Mouse (Mus musculus) hindbrain, embryonic 14.5 days (tissue): Measurements from ENCODE around the gene Nop9. TPM values are rescaled to one million over a fixed set of nuclear protein-coding genes. Genes with fewer than 3 reads are reported as not detected.
A peak's percentile ranks its signal among the peaks of the same experiment; 100 is the strongest.

ENCODE experiments used
- ATAC-seq: fragments of 200-750 bp; cut with Nextera tagmentation; 2 replicates; pipeline ENCODE4 v1.8.0; 2017; ENCODE audit warnings: moderate number of reproducible peaks, mild to moderate bottlenecking, moderate TSS enrichment, moderate library complexity; ENCODE audit not compliant: low FRiP score
- DNase-seq: peaks from one replicate; pipeline ENCODE4 v3.0.0-alpha.2; 2015; ENCODE audit warnings: low spot score
- H3K27ac ChIP-seq: fragments of 300-500 bp; sonication (generic); 2 replicates; pipeline ENCODE4 v1.5.1; 2014; ENCODE audit warnings: mild to moderate bottlenecking, moderate library complexity
- H3K27me3 ChIP-seq: fragments of 300-500 bp; sonication (generic); 2 replicates; pipeline ENCODE4 v1.6.1; 2014; ENCODE audit warnings: mild to moderate bottlenecking, low read length, mixed read lengths; ENCODE audit not compliant: control insufficient read depth, insufficient read depth
- H3K36me3 ChIP-seq: fragments of 300-500 bp; sonication (generic); replicated peaks from 2 replicates; pipeline ENCODE4 v1.6.1; 2014; ENCODE audit not compliant: control insufficient read depth, insufficient read depth
- H3K4me1 ChIP-seq: fragments of 300-500 bp; sonication (generic); replicated peaks from 2 replicates; pipeline ENCODE4 v1.6.1; 2014; ENCODE audit warnings: antibody characterized with exemption, low read length, mixed read lengths; ENCODE audit not compliant: control insufficient read depth, insufficient read depth
- H3K4me2 ChIP-seq: fragments of 300-500 bp; sonication (generic); replicated peaks from 2 replicates; pipeline ENCODE4 v1.6.1; 2014; ENCODE audit warnings: mild to moderate bottlenecking, moderate library complexity
- H3K4me3 ChIP-seq: fragments of 300-500 bp; sonication (generic); replicated peaks from 2 replicates; pipeline ENCODE4 v1.5.1; 2014; ENCODE audit warnings: mild to moderate bottlenecking, low read length
- H3K9ac ChIP-seq: fragments of 300-500 bp; sonication (generic); 2 replicates; pipeline ENCODE4 v1.6.1; 2014
- H3K9me3 ChIP-seq: fragments of 300-500 bp; sonication (generic); 2 replicates; pipeline ENCODE4 v1.6.1; 2016; ENCODE audit warnings: low read length; ENCODE audit not compliant: control insufficient read depth
- WGBS: fragments of 180-500 bp; shearing (Covaris S2); extraction: QIAGEN DNeasy Blood & Tissue Kit; methylation state at CpG from one replicate; pipeline ENCODE4 v1.1.7; 2014; 5-methylcytosine and 5-hydroxymethylcytosine counted together
- polyA plus RNA-seq: library from polyadenylated mRNA; unstranded; fragments of >200 nt; fragmentation: Nextera tagmentation; extraction: Ambion mirVana; gene quantifications from 2 replicates; pipeline ENCODE4 v1.2.1, GENCODE M21; 2014

The Nop9 gene
- polyA plus RNA-seq, 1 experiment from 2014 or later, result 31.4 TPM

DNA sequence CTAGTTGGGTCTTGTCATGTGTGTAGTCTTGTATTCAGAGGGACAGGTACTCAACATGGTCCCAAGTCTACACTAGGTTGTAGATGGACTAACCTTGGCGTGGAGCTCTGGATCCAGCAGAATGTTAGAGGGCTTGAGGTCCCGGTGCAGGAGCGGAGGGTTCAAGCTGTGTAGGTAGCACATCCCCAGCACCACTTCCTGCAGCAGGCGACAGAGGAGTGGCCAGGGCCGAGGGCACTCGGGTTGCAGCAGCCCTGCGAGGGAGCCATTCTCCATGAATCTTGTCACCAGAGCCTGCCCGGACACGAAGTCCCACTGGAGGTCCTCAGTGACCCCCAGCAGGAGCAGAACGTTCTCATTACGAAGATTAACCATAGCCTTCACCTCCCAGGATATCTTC lies 42.2 kb downstream of the Nop9 start:
- H3K4me2 ChIP-seq, result no peak overlapping the region
- no peak for DNase-seq
- 31% methylated on average over 11 of the region's 11 CpGs for WGBS

DNA sequence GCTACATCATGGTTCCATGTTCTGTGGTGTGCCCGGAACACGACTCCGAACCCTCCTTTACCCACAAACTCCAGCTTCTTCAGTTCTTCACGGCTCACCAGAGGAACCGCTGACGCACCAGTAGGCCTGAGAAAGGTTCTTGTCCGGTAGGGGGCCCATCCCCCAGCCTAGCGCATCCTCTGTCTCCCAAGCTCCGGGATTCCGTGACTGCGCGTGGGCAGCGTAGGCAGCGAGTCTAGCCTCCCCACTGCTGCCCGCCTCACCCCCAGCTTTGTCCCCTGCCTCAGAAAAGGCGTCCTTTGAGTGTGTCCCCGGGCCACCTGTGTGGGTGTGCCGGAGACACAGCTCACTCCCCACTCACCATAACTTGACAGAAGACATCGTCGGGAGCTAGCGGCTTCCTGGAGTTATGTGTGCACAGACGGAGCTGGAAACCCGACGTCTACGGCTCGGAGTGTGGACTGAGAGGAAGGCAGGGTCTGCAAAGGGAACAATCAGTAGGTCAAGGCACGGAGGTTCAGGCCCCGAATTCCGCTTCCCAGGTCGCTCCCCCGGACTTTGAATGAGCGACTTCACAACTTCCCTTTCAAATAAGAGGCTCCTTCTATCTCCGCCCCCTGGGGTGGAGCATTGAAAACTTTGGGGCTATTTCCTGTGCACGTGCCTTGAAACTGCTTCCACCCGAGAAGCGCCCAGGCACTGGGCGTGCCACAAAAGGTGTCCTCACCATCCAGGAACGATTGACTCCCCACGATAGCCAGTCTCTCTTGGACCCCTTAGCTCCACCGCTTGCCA lies 43.0 kb downstream of the Nop9 start, which contains the start of gene Ripk3:
Gene Ripk3 (minus strand): TSS at position 610 of the 795 bp plus-strand sequence.
- Histone ChIP-seq H3K9me3 (no peaks in the 10 kb centered on the region), H3K4me2 (peak within 1 kb of the TSS; percentile 38), H3K36me3 (no peaks in the 10 kb centered on the region), H3K4me3 (peak within 1 kb of the TSS; percentile 19), H3K9ac (no peak within 1 kb of the TSS), H3K27me3 (peaks cover 76% of the 10 kb centered on the region), H3K4me1 (peaks cover 2% of the 10 kb centered on the region; the same call in 1 of the 2 replicates), H3K27ac (no peak within 1 kb of the TSS)
- no peak for DNase-seq
- no peak for ATAC-seq
- 7% methylated on average over 40 of the region's 40 CpGs for WGBS

More for the DNA sequence above, 42.2 kb downstream of the Nop9 start:
- no peak for ATAC-seq
- H3K27ac ChIP-seq, result no peak overlapping the region
- no peaks in the 10 kb centered on the region for H3K36me3 ChIP-seq
- no peaks in the 10 kb centered on the region for H3K9me3 ChIP-seq
- H3K4me1 ChIP-seq, result peaks cover 4% of the 10 kb centered on the region; the same call in 1 of the 2 replicates
- H3K27me3 ChIP-seq, result peaks cover 83% of the 10 kb centered on the region
- no peak overlapping the region for H3K4me3 ChIP-seq
- H3K9ac ChIP-seq, result no peak overlapping the region

DNA sequence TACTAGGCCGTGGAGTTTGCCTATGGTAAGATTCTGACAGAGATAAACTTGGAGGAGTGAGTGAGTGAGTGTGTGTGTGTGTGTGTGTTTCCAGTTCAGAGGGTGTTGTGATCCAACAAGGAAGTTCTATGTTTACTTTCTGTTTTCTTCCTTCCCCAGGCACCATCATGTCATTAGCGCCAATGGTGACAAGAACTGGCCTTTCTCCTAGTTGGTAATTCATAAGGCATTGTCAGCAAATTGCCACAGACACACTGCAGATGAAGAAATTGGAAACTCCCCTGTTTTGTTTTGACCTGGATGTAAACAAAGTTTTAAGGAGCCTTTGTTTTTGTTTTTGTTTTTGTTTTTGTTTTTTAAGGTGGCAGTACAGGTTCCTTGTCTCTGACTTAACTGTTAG lies 48.0 kb downstream of the Nop9 start:
- H3K9ac ChIP-seq, result no peak overlapping the region
- H3K27me3 ChIP-seq, result peaks cover 26% of the 10 kb centered on the region
- no peak overlapping the region for H3K4me2 ChIP-seq
- no peak overlapping the region for H3K27ac ChIP-seq
- no peaks in the 10 kb centered on the region for H3K36me3 ChIP-seq
- ATAC-seq (no peak), DNase-seq (no peak)
- no peak overlapping the region for H3K4me3 ChIP-seq
- H3K4me1 ChIP-seq, result no peaks in the 10 kb centered on the region
- no peaks in the 10 kb centered on the region for H3K9me3 ChIP-seq
- WGBS, result 76% methylated on average over 2 of the region's 2 CpGs

DNA sequence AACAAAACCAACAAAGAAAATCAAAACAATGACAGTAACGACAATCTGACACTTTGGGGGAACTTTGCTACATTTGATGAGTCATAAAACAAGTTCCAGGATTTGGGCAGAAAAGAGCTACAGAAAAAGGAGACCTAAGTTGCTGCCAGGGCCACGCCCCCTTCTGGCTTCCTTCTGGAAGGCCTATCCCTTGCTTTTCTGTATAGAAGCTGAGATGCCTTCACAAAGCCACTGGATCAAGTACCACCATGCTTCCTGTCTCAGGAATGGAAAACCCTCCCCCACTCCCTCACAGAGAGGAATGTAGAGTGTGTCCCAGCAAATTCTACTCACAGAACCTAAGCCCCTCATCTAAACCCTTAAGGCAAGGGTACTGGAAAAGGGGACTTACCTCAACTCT lies 48.5 kb downstream of the Nop9 start:
- 67% methylated on average over 2 of the region's 2 CpGs for WGBS
- Histone ChIP-seq H3K9me3 (no peaks in the 10 kb centered on the region), H3K4me2 (no peak overlapping the region), H3K4me3 (no peak overlapping the region), H3K9ac (no peak overlapping the region), H3K27ac (no peak overlapping the region), H3K27me3 (peaks cover 21% of the 10 kb centered on the region), H3K4me1 (no peaks in the 10 kb centered on the region), H3K36me3 (no peaks in the 10 kb centered on the region)
- DNase-seq (no peak), ATAC-seq (no peak)

DNA sequence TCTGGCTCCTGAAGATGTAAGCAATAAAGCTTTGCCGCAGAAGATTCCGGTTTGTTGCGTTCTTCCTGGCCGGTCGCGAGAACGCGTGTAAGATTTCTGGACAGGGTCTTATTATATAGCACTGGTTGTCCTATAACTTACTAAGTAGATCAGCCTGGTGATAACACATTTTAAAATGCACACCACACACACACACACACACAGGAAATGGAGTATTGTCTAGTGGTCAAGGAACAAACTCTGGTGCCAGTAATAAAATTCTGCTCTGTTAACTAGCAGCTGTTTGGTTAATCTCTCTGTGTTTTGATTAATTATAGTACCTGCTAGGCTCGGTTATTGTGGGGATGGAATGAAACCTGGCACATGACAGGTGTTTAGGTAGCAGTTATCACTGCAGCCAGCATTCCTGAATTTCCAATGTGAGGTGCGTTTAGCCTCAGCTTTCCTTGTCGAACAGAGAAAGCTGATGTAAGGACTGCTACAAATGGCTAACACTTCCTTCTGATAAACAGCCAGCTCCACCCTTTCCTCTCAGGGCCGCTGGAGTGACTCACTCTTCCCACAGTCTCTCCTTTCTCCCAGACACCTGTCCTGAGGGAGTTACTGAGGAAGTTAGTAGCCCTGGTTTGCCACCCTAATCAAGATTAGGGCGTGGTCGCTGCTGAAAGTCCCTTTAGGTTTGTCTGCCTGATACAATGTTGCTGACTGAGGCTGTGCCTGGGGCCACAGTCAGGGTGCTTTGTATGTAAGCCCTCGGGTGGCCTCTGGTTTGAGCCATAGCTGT lies 50.1 kb downstream of the Nop9 start:
- DNase-seq (no peak), ATAC-seq (no peak)
- Histone ChIP-seq H3K4me1 (no peaks in the 10 kb centered on the region), H3K9ac (no peak overlapping the region), H3K27ac (no peak overlapping the region), H3K27me3 (peaks cover 5% of the 10 kb centered on the region; the same call in 1 of the 2 replicates), H3K9me3 (no peaks in the 10 kb centered on the region), H3K4me3 (no peak overlapping the region), H3K4me2 (no peak overlapping the region), H3K36me3 (no peaks in the 10 kb centered on the region)
- 89% methylated on average over 14 of the region's 15 CpGs for WGBS

Other genes with a start within 250 kb of the Nop9 start
- gene Cpne6, start 235.2 kb upstream of the Nop9 start, polyA plus RNA-seq, result 3.2 and 4.2 TPM in 2 replicates
- gene Nrl, start 220.7 kb upstream of the Nop9 start, polyA plus RNA-seq, result 0.10 and 0.17 TPM in 2 replicates
- 17.5 and 19.2 TPM in 2 replicates for gene Pck2, start 205.4 kb upstream of the Nop9 start, polyA plus RNA-seq
- gene Dcaf11, start 185.7 kb upstream of the Nop9 start, polyA plus RNA-seq, result 107 and 112 TPM in 2 replicates
- 1.4 TPM in 1 of 2 replicates, not detected in the other for gene A730061H03Rik, start 185.3 kb upstream of the Nop9 start, polyA plus RNA-seq
- 0.27 TPM in 1 of 2 replicates, not detected in the other for gene Fitm1, start 170.1 kb upstream of the Nop9 start, polyA plus RNA-seq
- gene Psme1, start 167.6 kb upstream of the Nop9 start, polyA plus RNA-seq, result 192 and 207 TPM in 2 replicates
- 37.2 and 39.2 TPM in 2 replicates for gene Emc9, start 160.4 kb upstream of the Nop9 start, polyA plus RNA-seq
- 152 and 179 TPM in 2 replicates for gene Psme2, start 154.6 kb upstream of the Nop9 start, polyA plus RNA-seq
- 12.5 and 20.4 TPM in 2 replicates for gene Rnf31, start 154.0 kb upstream of the Nop9 start, polyA plus RNA-seq
- 7.4 and 8.0 TPM in 2 replicates for gene Irf9, start 142.1 kb upstream of the Nop9 start, polyA plus RNA-seq
- 8.6 and 9.0 TPM in 2 replicates for gene Rec8, start 127.7 kb upstream of the Nop9 start, polyA plus RNA-seq
- 110 and 114 TPM in 2 replicates for gene Ipo4, start 109.7 kb upstream of the Nop9 start, polyA plus RNA-seq
- gene Gm49378, start 107.8 kb upstream of the Nop9 start, polyA plus RNA-seq, result 1.5 and 2.8 TPM in 2 replicates
- 58.9 and 68.0 TPM in 2 replicates for gene Tm9sf1, start 101.9 kb upstream of the Nop9 start, polyA plus RNA-seq
- 0.31 and 0.33 TPM in 2 replicates for gene Tssk4, start 95.5 kb upstream of the Nop9 start, polyA plus RNA-seq
- gene Mdp1, start 85.2 kb upstream of the Nop9 start, polyA plus RNA-seq, result 70.4 and 71.0 TPM in 2 replicates
- 35.8 and 40.8 TPM in 2 replicates for gene Gmpr2, start 73.8 kb upstream of the Nop9 start, polyA plus RNA-seq
- 544 and 612 TPM in 2 replicates for gene Nedd8, start 73.6 kb upstream of the Nop9 start, polyA plus RNA-seq
- gene Tinf2, start 63.9 kb upstream of the Nop9 start, polyA plus RNA-seq, result 24.3 and 25.1 TPM in 2 replicates
- gene Tgm1, start 31.8 kb upstream of the Nop9 start, polyA plus RNA-seq, result 0.14 and 0.25 TPM in 2 replicates
- 46.2 and 48.8 TPM in 2 replicates for gene Rabggta, start 23.4 kb upstream of the Nop9 start, polyA plus RNA-seq
- gene Dhrs1, start within 50 bp of the Nop9 start, polyA plus RNA-seq, result 70.8 and 72.3 TPM in 2 replicates
- gene Cideb, start 12.8 kb downstream of the Nop9 start, polyA plus RNA-seq, result not detected in 2 replicates
- gene Ltb4r2, start 15.7 kb downstream of the Nop9 start, polyA plus RNA-seq, result 0.36 and 0.70 TPM in 2 replicates
- 0.20 TPM in 1 of 2 replicates, not detected in the other for gene Ltb4r1, start 20.3 kb downstream of the Nop9 start, polyA plus RNA-seq
- gene Adcy4, start 38.4 kb downstream of the Nop9 start, polyA plus RNA-seq, result 5.0 and 5.8 TPM in 2 replicates
- gene Ripk3, start 43.2 kb downstream of the Nop9 start, polyA plus RNA-seq, result 1.8 and 2.9 TPM in 2 replicates
- 9.4 and 10.1 TPM in 2 replicates for gene Nfatc4, start 77.5 kb downstream of the Nop9 start, polyA plus RNA-seq
- 10.8 and 11.7 TPM in 2 replicates for gene Nynrin, start 108.3 kb downstream of the Nop9 start, polyA plus RNA-seq
- gene Cbln3, start 138.7 kb downstream of the Nop9 start, polyA plus RNA-seq, result 0.51 and 0.56 TPM in 2 replicates
- 6.6 and 7.0 TPM in 2 replicates for gene Khnyn, start 139.3 kb downstream of the Nop9 start, polyA plus RNA-seq
- 131 and 138 TPM in 2 replicates for gene Sdr39u1, start 154.6 kb downstream of the Nop9 start, polyA plus RNA-seq
- gene Cma1, start 199.0 kb downstream of the Nop9 start, polyA plus RNA-seq, result 0.60 TPM in 1 of 2 replicates, not detected in the other
- not detected in 2 replicates for gene Cma2, start 205.3 kb downstream of the Nop9 start, polyA plus RNA-seq